Mouse (Mus musculus): Measurements from ENCODE around the gene Doc2b. TPM values are rescaled to one million over a fixed set of nuclear protein-coding genes. Genes with fewer than 3 reads are reported as not detected.
"Not testable (repeated sequence)": the region's sequence is repeated elsewhere in the genome, so short reads cannot be mapped to it uniquely, and the experiment has no call there.

Doc2b gene
- polyA plus RNA-seq, 1 experiment, result 32.1 TPM

DNA sequence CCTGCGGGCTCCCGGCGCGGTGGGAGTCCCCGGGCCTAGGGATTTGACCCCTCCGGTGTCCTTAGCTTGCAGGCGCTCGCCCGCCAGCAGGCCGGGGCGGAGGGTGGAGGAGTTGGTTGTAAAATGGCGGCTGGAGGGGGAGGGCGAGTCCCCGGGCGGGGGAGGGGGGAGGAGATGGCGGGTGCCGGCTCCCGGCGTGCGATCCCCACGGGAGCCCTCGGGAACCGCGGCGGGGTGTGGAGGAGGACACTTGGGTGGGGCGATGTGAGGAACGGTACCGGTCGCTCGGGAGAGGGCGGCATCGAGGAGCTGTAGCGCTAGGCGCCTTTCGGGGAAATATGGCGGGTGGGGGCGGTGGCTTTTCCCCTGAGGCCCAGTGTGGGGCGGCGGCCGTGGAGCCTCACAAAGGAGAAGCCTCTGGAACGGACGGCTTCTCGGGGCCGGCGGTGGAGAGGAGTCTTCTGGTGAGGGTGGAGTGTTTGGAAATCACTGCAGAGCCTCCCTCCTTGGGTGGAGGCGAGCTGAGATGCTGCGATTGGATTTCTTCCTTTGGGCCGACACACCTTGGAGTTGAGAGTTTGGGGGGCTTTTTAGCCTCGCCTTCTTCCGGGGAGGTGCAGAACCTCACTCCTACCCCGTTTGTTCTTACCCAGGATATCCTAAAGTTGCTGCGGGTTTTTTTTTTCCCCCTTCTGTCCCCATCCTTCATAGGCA, 62.5 kb downstream of the Doc2b start:
- Histone ChIP-seq H3K4me1 (ENCODE audit: control insufficient read depth, insufficient read depth, low read length) (peaks cover 18% of the 10 kb centered on the region), H3K4me3 (replicated peaks; ENCODE audit: insufficient read depth, low read depth, low read length) (peak overlapping the region; percentile 94), H3K27me3 (ENCODE audit: control insufficient read depth, insufficient read depth, low read length) (no peaks in the 10 kb centered on the region), H3K27ac (ENCODE audit: insufficient read depth, low read length) (peak overlapping the region; percentile 97)
- no peak for DNase-seq
- WGBS, result under 1% methylated on average over 49 of the region's 52 CpGs
- TF ChIP-seq POLR2A (IDR thresholded peaks at IDR 0.05; ENCODE audit: borderline replicate concordance, insufficient read depth, low read length), result no peak
- TF ChIP-seq CTCF (IDR thresholded peaks at IDR 0.05; ENCODE audit: borderline replicate concordance, insufficient read depth, low read depth, low read length), result no peak

DNA sequence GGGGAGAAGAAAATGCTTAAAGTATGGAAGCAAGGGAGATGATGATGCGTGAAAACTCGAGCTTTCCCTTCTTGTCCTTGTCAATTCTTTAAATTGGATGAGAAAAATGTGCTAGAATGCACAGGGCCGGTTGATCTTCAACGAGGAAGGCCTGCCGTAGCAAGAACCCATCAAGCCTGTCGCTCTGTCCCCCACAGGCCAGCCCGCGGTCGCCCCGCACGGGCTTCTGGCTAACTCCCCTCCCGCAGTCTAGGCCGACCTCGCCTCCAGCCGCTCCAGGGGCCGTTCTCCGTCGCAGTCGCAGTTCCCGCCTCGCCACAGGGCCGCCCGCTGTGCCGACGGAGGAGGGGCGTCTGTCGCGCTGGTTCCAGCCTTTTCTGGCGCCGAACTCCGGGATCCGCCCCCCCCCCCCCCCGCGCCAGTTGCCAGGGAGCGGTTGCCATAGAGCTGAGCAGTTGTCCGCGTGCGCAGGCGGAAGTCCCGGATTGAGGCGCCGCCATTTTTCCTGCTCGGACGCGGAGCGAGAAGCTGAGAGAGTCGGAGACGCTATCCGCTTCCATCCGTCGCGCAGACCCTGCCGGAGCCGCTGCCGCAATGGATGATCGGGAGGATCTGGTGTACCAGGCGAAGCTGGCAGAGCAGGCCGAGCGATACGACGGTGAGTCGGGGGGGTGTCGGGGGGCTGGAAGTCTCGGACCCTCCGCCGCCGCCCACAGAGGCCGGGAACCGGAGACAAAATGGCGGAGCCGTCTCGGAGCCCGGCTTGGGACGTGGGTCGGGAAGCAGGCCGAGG, 63.2 kb downstream of the Doc2b start, which contains the start of gene Ywhae:
Gene Ywhae, plus strand, starts transcription at position 436 of the 793 bp plus-strand sequence.
- peak within 1 kb of the TSS; percentile 94 for H3K4me3 ChIP-seq (replicated peaks; ENCODE audit: insufficient read depth, low read depth, low read length)
- WGBS, result under 1% methylated on average over 76 of the region's 76 CpGs
- TF ChIP-seq CTCF (IDR thresholded peaks at IDR 0.05; ENCODE audit: borderline replicate concordance, insufficient read depth, low read depth, low read length) (no peak), POLR2A (IDR thresholded peaks at IDR 0.05; ENCODE audit: borderline replicate concordance, insufficient read depth, low read length) (peak; percentile 81)
- H3K27me3 ChIP-seq (ENCODE audit: control insufficient read depth, insufficient read depth, low read length), result no peaks in the 10 kb centered on the region
- H3K27ac ChIP-seq (ENCODE audit: insufficient read depth, low read length), result peak within 1 kb of the TSS; percentile 97
- peak; percentile 91 to 95 for DNase-seq
- peaks cover 13% of the 10 kb centered on the region for H3K4me1 ChIP-seq (ENCODE audit: control insufficient read depth, insufficient read depth, low read length)

DNA sequence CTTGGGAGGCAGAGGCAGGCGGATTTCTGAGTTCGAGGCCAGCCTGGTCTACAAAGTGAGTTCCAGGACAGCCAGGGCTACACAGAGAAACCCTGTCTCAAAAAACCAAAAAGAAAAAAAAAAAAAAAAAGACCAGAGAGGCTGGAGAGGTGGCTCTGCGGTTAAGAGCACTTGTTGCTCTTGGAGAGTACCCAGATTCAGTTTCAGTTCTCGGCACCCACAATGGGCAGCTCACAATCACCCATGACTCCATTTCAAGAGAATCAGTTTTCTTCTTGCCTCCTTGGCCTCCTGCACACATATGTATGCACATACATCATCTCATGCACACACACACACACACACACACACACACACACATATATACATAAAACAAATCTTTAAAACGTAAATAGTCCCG, 68.2 kb downstream of the Doc2b start:
- not testable (repeated sequence) for DNase-seq; H3K4me3 ChIP-seq (replicated peaks; ENCODE audit: insufficient read depth, low read depth, low read length); H3K27ac ChIP-seq (ENCODE audit: insufficient read depth, low read length); H3K4me1 ChIP-seq (ENCODE audit: control insufficient read depth, insufficient read depth, low read length); H3K27me3 ChIP-seq (ENCODE audit: control insufficient read depth, insufficient read depth, low read length)
- 95% methylated on average over 6 of the region's 6 CpGs for WGBS

DNA sequence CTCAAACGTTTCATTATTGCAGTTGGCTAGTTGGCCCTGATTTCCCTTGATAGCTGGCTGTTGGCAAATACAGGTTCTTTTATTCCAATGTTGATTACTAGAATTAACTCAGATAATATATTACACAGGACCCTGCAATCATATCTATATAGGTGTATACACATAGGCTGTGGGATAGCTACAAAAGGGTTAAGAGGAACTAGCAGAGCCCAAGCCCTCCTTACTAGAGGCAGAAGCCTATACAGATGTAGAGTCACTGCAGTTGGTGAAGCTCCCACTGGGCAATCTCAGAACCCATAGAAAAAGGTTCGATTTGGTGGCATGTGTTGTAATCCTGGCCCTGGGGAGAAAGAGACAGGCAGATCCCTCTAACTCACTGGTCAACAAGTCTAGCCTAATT, 68.7 kb downstream of the Doc2b start:
- no peaks in the 10 kb centered on the region for H3K27me3 ChIP-seq (ENCODE audit: control insufficient read depth, insufficient read depth, low read length)
- H3K4me3 ChIP-seq (replicated peaks; ENCODE audit: insufficient read depth, low read depth, low read length), result no peak overlapping the region
- WGBS, result 63% methylated on average over 2 of the region's 2 CpGs
- TF ChIP-seq CTCF (IDR thresholded peaks at IDR 0.05; ENCODE audit: borderline replicate concordance, insufficient read depth, low read depth, low read length), result no peak
- no peak for TF ChIP-seq POLR2A (IDR thresholded peaks at IDR 0.05; ENCODE audit: borderline replicate concordance, insufficient read depth, low read length)
- no peak overlapping the region for H3K27ac ChIP-seq (ENCODE audit: insufficient read depth, low read length)
- no peak for DNase-seq
- no peaks in the 10 kb centered on the region for H3K4me1 ChIP-seq (ENCODE audit: control insufficient read depth, insufficient read depth, low read length)

DNA sequence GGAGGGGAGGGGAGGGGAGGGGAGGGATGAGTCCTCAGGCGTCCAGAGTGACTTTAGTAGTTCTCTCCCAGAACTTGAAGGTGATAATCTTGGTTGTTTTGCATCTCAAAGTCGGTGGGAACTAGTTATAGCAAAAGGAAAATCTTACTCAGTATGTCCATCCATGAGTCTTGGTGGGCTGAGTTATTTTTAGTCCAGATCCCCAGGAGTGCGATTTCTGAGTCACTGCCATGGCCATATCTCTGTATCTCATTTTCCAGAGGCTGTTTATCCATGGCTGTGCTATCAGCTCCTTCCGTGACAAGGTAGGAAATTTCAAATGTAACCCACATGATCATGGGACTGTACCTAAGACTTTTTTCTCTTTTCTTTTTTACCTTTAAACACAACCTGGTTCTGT, 73.5 kb downstream of the Doc2b start:
- H3K27ac ChIP-seq (ENCODE audit: insufficient read depth, low read length), result no peak overlapping the region
- no peak for DNase-seq
- H3K4me3 ChIP-seq (replicated peaks; ENCODE audit: insufficient read depth, low read depth, low read length), result no peak overlapping the region
- no peaks in the 10 kb centered on the region for H3K4me1 ChIP-seq (ENCODE audit: control insufficient read depth, insufficient read depth, low read length)
- H3K27me3 ChIP-seq (ENCODE audit: control insufficient read depth, insufficient read depth, low read length), result no peaks in the 10 kb centered on the region
- 41% methylated on average over 4 of the region's 4 CpGs for WGBS
- no peak for TF ChIP-seq POLR2A (IDR thresholded peaks at IDR 0.05; ENCODE audit: borderline replicate concordance, insufficient read depth, low read length)
- no peak for TF ChIP-seq CTCF (IDR thresholded peaks at IDR 0.05; ENCODE audit: borderline replicate concordance, insufficient read depth, low read depth, low read length)

Other genes starting within 250 kb of the Doc2b start
- 295 and 319 TPM in 2 replicates for gene Pitpna, start 208.0 kb downstream of the Doc2b start, polyA plus RNA-seq (2012; rRNA removed)
- 81.3 and 87.4 TPM in 2 replicates for gene Inpp5k, start 165.1 kb downstream of the Doc2b start, polyA plus RNA-seq (2012; rRNA removed)
- gene Myo1c, start 145.5 kb downstream of the Doc2b start, polyA plus RNA-seq (2012; rRNA removed), result 26.9 and 28.5 TPM in 2 replicates
- 80.6 and 83.1 TPM in 2 replicates for gene Crk, start 116.8 kb downstream of the Doc2b start, polyA plus RNA-seq (2012; rRNA removed)
- 870 and 906 TPM in 2 replicates for gene Ywhae, start 63.2 kb downstream of the Doc2b start, polyA plus RNA-seq (2012; rRNA removed)
- gene Rph3al, start 142.4 kb upstream of the Doc2b start, polyA plus RNA-seq (2012; rRNA removed), result 3.6 and 4.7 TPM in 2 replicates
- 1.1 and 1.5 TPM in 2 replicates for gene 1700016K19Rik, start 203.9 kb upstream of the Doc2b start, polyA plus RNA-seq (2012; rRNA removed)
- gene Rflnb, start 231.7 kb upstream of the Doc2b start, polyA plus RNA-seq (2012; rRNA removed), result 15.7 and 18.4 TPM in 2 replicates

Data from cerebellum, adult 2 months (tissue).